Mouse (Mus musculus): ENCODE results near the gene Tmem213.
A peak's percentile ranks its signal among the peaks of the same experiment; 100 is the strongest.

Gene Tmem213

DNA sequence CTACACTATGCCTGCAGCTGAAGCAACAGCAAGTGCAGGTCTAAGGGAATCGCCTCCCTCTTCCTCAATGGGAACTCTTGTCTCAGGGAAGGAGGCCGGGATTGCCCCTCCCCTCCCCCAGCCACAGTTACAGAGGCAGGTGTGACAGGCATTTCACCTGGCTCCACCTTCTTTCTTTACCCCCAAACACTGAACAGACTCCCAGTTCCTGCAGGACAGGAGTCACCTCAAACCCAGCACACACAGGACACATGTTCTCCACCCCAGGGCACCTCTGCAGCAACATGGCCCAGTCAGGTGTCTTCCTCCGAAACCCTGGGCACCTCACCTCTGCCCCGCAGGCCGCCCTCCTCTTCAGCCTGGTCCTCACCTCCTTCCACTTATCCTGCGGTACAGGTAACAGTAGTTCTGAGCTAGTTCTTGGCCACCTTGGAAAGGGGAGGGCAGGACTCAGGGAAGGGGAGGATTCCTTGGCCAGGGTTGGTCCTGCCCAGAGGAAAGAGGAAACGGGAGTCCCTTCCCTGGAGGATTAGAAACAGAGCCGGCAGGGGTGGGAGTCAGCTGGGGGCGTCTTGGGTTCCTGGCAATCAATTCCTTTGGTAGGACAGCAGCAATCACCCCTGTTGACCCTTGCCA is at the start of gene Tmem213:
Tmem213 (plus strand) TSS at position 96 of the 636 bp plus-strand sequence.
- DNase-seq (ENCODE audit: low spot score) = no peak

DNA sequence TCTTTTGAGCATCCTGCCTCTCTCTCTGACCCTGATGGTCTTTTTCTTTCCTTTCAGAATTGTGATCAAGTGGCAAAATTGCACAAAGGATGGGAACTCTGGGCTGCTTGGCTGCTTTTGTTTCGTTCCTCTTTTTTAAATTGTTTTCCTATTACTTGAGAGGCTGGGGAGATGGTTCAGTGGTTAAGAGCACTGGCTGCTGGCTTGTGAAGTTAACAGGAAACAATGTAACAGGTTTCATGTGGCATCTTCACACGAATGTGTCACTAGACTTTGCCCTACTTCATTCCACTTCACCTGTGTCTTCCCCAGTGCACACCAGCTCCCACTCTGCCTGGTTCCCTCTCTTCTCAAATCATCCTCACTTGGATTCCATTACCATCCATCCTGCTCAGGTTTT is 44.4 kb upstream of the Tmem213 start:
- no peak for DNase-seq (ENCODE audit: low spot score)

DNA sequence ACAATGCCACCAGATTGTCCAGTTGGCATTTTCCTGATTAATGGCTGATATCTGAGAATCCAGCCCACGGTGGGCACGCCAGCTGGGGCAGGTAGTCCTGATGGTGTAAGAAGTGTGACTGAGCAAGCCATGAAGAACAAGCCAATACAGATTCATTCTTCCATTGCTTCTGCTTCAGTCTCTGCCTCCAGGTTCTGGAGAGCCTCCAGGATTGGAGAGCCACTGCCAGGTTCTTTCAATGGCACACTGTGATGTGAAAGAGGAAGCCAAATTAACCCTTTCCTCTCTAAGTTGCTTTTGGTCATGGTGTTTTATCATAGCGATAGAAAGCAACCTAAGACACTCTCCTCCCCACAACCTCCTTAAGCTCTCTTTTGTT is 43.9 kb upstream of the Tmem213 start:
- peak; percentile 16 for DNase-seq (ENCODE audit: low spot score)

DNA sequence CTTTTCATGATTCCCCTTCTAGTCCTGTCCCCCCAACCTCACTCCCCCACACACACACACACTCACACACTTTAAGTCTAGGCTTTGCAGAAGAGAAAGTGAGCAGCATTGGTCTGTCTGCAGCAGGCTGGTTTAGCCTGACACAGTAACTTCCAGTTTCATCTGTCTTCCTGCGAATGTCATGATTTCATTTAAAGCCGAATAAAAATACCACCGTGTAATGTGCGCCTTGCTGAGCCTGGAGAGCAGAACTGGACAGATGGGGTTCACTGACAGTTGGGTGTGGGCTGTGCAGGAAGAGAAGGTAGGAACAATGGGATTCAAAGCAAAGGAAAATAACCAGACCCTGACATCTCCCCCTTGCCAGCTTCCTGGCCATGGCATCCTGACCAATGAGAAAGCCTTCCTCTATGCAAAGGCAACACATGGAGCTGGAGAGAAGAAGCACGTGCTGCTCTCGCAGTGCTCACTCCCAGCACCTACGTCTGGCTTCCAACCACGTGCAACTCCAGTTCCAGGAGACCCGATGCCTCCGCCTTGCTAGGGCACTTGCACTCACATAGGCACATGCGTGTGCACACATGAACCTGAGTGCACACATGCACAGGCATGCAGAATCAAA is 43.4 kb upstream of the Tmem213 start:
- no peak for DNase-seq (ENCODE audit: low spot score)

DNA sequence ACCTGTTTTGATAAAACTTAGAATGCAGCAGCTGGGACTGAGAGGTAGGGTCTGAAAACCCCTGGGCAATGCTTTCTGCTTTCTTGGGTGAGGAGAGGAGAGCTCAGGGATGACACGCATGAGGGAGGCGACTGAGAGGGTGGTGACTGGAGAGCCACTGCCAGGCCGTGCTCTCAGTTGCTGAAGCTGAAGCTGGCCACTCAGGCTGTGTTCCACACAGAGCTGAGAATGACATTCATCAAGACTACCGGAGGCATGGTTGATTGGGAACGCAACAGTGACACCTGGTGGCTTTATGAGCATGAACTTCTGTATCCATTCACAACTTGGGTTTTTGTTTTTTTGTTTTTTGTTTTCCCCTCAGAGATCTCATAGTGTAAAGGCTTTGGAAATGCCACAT is 42.8 kb upstream of the Tmem213 start:
- DNase-seq (ENCODE audit: low spot score) = peak; percentile 14

DNA sequence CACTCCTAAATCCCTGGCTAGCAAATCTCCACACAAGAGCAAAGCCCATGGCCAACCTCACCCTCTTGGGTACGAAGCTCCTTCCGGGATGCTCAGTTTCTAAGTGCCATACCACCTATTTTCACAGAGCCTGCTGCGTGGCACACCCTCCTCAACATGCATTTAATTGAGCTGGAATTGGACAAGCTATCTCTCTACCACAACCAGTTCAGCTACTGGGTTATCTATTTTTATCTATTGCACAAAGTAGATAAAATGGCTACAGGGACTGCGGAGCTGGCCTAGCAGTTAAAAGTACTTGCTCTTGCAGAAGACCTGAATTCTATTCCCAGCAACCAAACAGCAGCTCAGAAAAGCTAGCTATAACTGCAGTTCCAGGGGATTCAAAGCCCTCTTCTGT is 37.8 kb upstream of the Tmem213 start:
- no peak for DNase-seq (ENCODE audit: low spot score)

DNA sequence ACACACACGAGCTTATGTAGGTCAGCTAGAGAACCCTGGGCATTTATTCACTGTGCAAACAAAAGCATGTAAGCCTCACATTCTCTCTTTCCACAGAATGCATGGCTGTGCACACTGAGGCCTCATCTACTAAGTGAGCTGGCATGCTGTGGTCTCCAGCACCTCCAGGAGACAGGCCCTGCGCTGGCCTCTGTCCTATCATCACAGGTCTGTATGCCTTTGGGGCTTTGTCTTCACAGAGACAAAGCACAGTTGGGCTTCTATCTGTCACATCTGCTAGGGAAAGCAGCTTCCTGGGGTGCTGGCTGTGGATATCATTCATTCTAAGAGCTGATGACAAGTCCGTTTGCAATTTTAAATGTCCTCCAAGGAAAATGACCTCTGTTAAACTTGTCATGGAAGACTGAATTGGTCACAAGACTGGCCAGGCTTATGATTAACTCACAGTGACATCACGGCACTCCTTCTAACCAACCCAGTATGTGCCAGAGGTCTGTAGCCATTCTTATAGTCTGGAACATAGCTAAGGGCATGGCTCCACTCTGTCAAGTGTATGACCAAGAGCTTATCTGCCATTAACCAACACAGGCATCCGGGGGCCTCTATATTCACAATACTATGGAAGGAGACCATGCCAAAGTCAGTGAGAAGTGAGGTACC is 36.8 kb upstream of the Tmem213 start:
- DNase-seq (ENCODE audit: low spot score) = no peak

- DNase-seq (ENCODE audit: low spot score) = no peak
Observed at GRCm38 (mm10) chr6:38073592-38073991, 35.5 kb upstream of the Tmem213 start.

- DNase-seq (ENCODE audit: low spot score) = no peak
Observed at GRCm38 (mm10) chr6:38080364-38080763, 28.7 kb upstream of the Tmem213 start.

GRCm38 (mm10) chr6:38081727-38082341 is 27.2 kb upstream of the Tmem213 start:
- no peak for DNase-seq (ENCODE audit: low spot score)

DNA sequence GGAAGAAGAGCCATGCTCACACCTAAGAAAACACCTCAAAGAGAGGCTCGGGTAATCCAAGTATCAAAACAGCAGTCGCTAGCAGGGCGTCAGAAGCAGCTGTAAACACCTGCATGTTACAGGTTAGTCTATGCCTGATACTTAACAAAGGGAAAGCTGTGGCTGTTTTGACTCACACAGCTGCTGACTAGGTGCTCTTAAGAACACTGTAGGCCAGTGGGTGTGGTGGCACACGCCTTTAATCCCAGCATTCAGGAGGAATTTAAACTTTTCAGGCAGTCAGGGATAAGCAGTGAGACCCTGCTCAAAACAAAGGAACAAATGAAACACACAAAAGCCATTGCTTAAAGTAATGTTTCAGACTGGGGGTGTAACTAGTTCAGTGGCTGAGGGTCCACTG is 25.9 kb upstream of the Tmem213 start:
- no peak for DNase-seq (ENCODE audit: low spot score)

DNA sequence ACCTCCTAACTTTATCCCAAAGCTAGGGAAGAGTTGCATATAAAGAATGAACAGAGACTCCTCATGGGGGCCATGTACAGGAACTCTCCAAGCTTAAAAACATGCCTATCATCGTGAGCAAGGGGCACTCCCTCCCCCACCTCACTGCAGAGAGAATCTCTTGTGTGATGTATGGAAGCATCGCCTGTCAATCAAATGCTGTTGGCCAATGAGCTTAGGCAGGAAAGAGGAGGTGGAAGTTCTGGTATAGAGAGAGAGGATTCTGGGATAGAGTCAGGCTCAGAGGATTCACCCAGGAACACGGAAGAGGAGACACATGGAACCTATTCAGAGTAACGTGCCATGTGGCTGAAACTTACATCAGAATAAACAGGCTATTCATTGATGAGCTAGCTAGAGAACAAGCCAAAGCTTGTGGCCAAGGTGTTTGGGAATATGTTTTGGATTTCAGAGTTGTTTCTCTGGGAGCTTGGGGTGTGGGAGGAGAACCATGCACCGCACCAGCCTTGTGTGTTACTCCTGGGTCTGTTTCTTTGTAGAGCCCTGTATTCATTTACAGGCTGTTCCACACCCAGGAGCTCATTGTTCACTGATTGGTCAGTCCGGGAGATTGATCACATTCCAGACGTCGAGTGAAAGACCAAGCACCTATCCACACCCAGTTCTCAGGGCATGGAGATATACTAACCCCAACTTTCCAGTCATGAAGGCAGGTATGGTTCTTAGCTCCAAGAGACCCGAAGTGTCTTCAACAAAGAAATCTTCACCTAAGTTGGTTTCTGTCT is 21.6 kb upstream of the Tmem213 start:
- DNase-seq (ENCODE audit: low spot score) = no peak

DNA sequence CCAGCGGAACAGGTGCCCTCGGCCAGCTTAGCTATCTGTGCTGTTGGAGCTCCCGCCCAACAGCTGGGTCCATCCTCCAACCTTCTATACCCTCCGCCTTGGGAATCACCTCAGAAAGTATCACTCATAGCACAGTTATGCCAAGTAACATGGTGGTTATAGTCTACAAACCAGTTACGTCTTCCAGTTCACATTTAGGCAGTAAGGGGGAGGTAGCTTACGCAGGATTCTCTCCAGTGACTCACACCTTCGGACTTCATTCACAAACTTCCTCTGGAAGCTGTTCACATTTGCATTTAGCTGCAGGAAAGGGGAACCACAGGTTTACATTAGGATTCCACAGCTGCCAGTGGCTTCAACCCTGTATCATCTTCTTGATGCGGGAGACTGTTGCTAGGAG is 16.5 kb upstream of the Tmem213 start:
- no peak for DNase-seq (ENCODE audit: low spot score)

GRCm38 (mm10) chr6:38094701-38095100 is 14.4 kb upstream of the Tmem213 start:
- DNase-seq (ENCODE audit: low spot score) = no peak

DNA sequence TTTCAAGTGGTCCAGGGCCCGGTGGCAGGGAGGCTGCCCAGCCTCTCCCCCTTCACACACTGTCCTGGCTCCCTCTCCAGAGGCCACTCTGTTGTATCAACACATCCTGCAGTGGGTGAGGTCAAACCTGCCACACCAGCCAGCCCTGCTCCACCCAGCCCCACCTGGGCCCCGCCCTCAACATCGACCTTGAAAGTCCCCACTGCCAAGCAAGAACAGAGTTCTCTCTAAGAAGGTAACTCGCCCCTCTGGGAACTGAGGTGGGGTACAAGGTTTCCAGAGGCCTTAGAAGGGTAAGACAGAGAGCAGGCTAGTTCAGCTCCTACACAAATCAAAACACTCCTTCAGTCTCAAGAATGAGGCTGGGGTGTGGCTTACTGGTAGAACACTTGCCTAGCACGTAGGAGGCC is 12.1 kb upstream of the Tmem213 start:
- no peak for DNase-seq (ENCODE audit: low spot score)

GRCm38 (mm10) chr6:38102216-38102795 is 6.7 kb upstream of the Tmem213 start:
- DNase-seq (ENCODE audit: low spot score) = no peak

GRCm38 (mm10) chr6:38103775-38104174 is 5.3 kb upstream of the Tmem213 start:
- DNase-seq (ENCODE audit: low spot score) = no peak

- no peak for DNase-seq (ENCODE audit: low spot score)
Observed at GRCm38 (mm10) chr6:38105924-38106323, 3.1 kb upstream of the Tmem213 start.

- DNase-seq (ENCODE audit: low spot score) = no peak
Observed at GRCm38 (mm10) chr6:38108449-38108848, 606 bp upstream of the Tmem213 start.

- DNase-seq (ENCODE audit: low spot score) = peak; percentile 8
Observed at GRCm38 (mm10) chr6:38109871-38110270, 816 bp downstream of the Tmem213 start.

DNA sequence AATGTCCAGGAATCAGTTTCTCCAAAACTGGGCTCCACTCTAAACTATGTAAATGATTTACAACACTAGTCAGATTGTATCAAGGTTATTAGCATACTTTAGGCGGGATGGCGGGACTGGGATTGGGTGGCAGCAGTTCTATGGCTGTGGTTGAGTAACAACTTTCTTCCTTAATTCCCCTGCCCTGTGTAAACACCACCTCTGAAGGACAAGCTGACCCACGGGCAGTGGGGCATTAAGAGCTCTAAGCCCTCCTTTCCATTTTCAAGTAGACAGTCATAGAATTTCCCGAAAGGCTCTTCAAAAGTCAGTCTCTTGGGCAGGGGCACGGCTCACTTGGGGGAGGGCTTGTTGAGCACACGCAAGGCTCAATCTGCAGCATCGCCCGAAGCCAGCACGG is 1.8 kb downstream of the Tmem213 start:
- DNase-seq (ENCODE audit: low spot score) = no peak

Measured in ovary, postnatal 36 days (tissue).